Mouse (Mus musculus): ENCODE results near the gene Slco1a4. TPM values are rescaled to one million over a fixed set of nuclear protein-coding genes. Genes with fewer than 3 reads are reported as not detected.
"Not testable (repeated sequence)": the region's sequence is repeated elsewhere in the genome, so short reads cannot be mapped to it uniquely, and the experiment has no call there.

Gene Slco1a4
- polyA plus RNA-seq (2012; rRNA removed): 0.59 and 1.3 TPM in 2 replicates

GRCm38 (mm10) chr6:141856085-141856484 is at the start of gene Slco1a4:
Gene Slco1a4 (minus strand): TSS chr6:141856199.
- no peak for DNase-seq (ENCODE audit: low read depth)

GRCm38 (mm10) chr6:141898197-141898596 is 42.2 kb upstream of the Slco1a4 start:
- no peak for DNase-seq (ENCODE audit: low read depth)

GRCm38 (mm10) chr6:141889723-141890122 is 33.7 kb upstream of the Slco1a4 start:
- no peak for DNase-seq (ENCODE audit: low read depth)

- DNase-seq (ENCODE audit: low read depth): no peak
These were observed 32.2 kb upstream of the Slco1a4 start for GRCm38 (mm10) chr6:141888248-141888647.

DNA sequence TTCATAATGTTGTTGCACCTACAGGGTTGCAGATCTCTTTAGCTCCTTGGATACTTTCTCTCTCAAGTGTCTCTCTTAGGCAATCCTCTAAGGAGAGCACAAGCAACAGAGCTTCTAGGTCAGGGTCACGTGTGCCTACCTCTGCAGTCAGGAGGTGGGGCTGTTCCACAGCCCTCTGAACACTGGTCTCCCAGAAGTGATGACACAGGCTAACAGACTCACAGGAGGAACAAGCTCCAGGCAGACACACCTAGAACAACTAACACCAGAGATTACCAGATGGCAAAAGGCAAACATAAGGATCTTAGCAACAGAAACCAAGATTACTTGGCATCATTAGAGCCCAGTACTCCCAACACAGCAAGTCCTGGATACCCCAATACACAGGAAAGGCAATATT is 26.6 kb upstream of the Slco1a4 start:
- DNase-seq (ENCODE audit: low read depth): no peak

DNA sequence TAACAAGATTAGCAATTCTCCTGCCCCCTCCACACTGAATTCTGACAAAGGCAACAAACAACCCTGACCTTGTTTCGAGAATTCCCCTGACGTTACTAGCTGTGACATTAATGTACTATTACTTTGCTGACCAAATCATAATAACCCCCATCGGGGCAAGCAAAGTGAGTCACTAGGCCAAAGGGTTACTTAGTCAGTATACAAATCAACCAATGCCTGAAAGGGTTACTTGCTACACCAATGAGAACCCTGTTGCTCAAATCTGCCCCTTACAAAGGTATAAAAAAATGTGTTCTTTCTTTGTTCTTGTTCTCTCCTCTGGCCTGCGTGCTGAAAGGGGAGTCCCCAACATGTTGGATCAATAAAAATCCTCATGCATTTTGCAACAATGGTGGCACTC is 19.7 kb upstream of the Slco1a4 start:
- not testable (repeated sequence) for DNase-seq (ENCODE audit: low read depth)

DNA sequence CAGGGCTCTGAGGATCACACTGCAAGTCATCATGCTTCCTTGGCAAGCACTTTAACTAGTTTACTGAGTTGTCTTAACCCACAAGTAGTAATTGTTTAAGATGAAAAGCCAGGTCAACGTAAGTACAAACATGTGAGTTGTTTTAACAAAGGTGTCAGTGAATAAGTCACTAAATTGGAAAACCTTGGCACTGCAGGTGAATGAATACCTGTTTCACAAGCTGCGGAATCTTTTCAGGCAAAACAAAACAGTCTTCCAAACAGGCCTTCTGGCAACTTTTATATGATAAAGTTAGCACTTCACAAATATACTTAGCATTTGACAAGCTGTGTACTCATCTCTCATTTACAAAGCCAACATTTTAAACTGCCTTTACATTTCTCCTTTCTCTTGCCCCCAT is 15.7 kb upstream of the Slco1a4 start:
- no peak for DNase-seq (ENCODE audit: low read depth)

DNA sequence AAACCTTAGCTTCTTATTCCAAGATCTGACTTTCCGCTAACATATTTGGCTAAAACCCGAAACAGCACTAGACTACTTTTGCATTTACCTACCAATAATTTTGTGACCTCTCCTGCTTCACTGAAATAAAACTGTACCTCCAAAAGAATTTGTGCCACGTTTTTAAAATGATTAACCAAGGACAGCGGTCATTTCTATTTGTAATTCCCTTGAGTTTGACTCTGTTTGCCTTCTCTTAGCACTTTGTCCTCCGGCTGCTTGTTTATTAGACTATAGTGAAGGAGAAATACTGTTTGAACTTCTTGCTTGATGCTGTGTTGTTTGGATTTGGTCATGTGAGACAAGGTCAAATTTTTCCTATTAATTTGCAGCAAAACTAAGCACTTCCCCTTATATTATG is 12.7 kb upstream of the Slco1a4 start:
- DNase-seq (ENCODE audit: low read depth): no peak

DNA sequence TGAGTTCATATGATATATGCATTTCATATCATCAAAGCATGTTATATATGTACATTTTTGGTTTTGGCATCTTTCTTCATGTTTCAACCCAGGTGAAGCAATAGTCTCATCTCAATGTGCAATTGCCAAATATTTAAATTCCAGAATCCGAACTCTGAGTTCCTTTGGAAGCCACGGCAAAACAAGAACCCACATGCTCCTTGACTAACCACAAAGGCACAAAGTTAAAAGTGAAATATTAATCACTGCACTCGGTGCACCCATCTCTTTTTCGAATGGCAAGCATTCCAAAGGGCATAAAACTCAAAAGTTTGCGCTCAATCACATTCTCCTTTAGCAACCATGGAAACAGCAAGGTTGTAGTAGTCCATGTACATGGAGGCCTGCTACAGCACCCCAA is 10.0 kb upstream of the Slco1a4 start:
- no peak for DNase-seq (ENCODE audit: low read depth)

DNA sequence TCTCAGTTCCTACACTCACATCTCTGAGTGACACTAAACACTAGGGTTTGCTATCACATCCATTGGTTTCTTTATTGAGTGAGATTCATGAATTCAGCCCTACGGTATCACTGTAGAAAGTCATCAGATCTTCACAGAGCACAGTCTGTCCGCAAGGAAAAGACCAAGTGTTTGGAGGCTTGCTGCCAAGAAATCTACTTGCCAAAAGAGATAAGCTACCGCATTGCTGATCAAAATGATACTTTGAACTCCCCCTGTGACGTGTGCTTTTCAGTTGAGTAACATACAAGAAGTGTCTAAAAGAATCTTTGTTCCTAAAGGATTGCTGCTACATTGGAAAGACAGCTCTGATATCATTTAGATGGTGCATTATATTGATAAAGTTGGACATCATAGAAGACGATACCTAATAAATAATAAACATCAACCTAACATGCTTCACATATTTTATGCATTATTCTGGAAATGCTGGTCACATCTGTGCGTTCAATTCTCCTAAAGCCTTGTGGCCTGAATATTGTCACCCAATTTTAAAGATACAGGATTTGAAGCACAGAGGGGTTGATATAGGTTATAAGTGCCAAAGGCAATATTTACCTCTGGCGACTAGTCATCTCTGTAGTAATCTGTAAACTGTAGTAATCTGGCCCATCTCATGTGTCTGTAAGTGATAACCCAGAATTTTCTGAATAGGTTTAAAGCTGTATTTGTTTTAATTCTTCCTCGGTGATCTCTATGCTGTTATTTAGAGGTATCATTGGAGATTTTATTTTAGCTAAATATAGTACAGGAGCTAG is 1.9 kb upstream of the Slco1a4 start:
- DNase-seq (ENCODE audit: low read depth): no peak

- DNase-seq (ENCODE audit: low read depth): no peak
These were observed 2.4 kb downstream of the Slco1a4 start for GRCm38 (mm10) chr6:141853616-141854015.

GRCm38 (mm10) chr6:141849051-141849450 is 6.9 kb downstream of the Slco1a4 start:
- DNase-seq (ENCODE audit: low read depth): no peak

- DNase-seq (ENCODE audit: low read depth): no peak
These were observed 58.2 kb downstream of the Slco1a4 start for GRCm38 (mm10) chr6:141797837-141798236.

- peak; percentile 22 for DNase-seq (ENCODE audit: low read depth)
These were observed 81.5 kb downstream of the Slco1a4 start for GRCm38 (mm10) chr6:141774476-141774875.

- DNase-seq (ENCODE audit: low read depth): no peak
These were observed 82.3 kb downstream of the Slco1a4 start, which contains the start of gene Gm5724 for GRCm38 (mm10) chr6:141773710-141774109. Gene Gm5724 (minus strand): TSS chr6:141773810.

Other genes starting within 250 kb of the Slco1a4 start
- gene Slco1b2, start 226.7 kb downstream of the Slco1a4 start, polyA plus RNA-seq (2012; rRNA removed): 0.15 TPM in 1 of 2 replicates, not detected in the other
- gene Gm5724, start 82.4 kb downstream of the Slco1a4 start, polyA plus RNA-seq (2012; rRNA removed): 0.08 and 0.09 TPM in 2 replicates
- gene Slco1a1, start 90.8 kb upstream of the Slco1a4 start, polyA plus RNA-seq (2012; rRNA removed): not detected in 2 replicates
- gene Gm6614, start 155.2 kb upstream of the Slco1a4 start, polyA plus RNA-seq (2012; rRNA removed): not detected in 2 replicates